Mouse (Mus musculus): ENCODE results near the gene Dcakd. TPM values are rescaled to one million over a fixed set of nuclear protein-coding genes. Genes with fewer than 3 reads are reported as not detected.
A peak's percentile ranks its signal among the peaks of the same experiment; 100 is the strongest.
"Not testable (repeated sequence)": the region's sequence is repeated elsewhere in the genome, so short reads cannot be mapped to it uniquely, and the experiment has no call there.

The Dcakd gene
- total RNA-seq, 2 experiments from 2014 or later = 22.8 to 30.0 TPM

DNA sequence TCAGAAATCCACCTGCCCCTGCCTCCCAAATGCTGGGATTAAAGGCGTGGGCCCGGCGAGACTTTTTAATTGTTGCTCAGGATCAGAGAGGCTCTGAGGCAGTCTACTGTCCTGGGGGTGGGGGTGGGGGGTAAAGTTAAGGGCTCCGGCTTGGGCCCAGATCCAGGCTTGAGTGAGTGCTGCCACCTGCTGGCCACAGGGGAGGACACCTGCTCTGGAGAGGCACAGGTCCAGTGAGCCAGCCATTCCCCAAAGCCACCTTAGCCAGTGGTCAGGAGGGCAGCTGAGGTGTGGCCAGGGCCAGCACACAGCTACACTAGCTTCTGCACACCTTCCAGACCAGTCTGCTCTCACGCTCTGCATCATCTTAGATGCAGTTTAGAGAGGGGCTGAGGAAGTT is 35.2 kb downstream of the Dcakd start:
- DNase-seq = peak; percentile 75
- intact Hi-C loops (cut with DNase I; ENCODE audit: low total_unique reads) = loop anchor here (5.0 to 10.0 kb wide), 2 partner anchors 91 to 1538 kb away; partner anchors contain the start of gene Gfap

DNA sequence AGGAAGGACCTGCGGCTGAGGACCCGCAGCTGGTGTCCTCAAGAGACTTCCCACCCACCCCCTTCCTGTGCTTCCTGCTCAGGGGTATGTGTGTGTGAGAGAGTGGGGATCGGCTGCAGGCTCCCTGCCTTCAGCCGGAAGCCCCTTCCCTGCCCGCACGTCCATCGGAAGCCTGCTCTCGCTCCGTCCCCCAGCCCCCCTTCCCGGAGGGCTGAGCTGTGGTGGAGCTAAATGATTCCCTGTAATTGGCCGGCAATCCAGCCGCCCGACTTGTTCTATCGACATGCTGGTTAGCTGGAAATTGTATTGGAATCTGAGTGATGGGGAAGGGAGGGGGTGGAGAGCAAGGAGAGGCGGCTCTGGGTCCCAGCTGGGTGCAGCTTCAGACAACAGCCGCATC is 36.5 kb downstream of the Dcakd start:
- no peak for DNase-seq
- intact Hi-C loops (cut with DNase I; ENCODE audit: low total_unique reads) = loop anchor here (5.0 to 10.0 kb wide), 2 partner anchors 89 to 1537 kb away; partner anchors contain the start of gene Gfap

DNA sequence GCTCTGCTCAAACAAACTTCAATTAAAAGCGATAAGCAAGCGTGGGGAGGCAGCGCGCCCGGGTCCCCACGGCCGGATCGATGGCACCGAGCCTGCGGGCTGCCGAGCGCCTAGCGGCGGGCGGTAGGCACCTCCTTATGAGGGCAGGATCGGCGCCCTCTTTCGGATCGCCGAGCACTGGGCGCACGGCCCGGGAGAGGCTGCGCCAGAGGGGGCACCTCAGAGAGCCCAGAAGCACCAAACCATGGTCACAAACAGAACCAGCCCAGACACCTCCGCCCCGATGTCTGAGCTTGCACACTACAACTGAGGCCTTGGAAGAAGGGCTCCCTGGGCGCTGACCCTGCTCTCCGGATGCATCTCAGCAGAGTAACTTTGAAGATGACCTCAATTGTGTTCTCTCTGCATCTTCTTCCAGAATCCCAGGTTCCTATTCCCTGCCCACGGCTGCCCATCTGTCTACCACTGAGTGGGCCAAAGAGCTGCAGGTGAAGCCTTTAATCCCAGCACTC is 37.9 kb downstream of the Dcakd start:
- intact Hi-C loops (cut with DNase I; ENCODE audit: low total_unique reads) = loop anchor here (5.0 to 10.0 kb wide), 2 partner anchors 88 to 1535 kb away; partner anchors contain the start of gene Gfap
- DNase-seq = peak; percentile 51

DNA sequence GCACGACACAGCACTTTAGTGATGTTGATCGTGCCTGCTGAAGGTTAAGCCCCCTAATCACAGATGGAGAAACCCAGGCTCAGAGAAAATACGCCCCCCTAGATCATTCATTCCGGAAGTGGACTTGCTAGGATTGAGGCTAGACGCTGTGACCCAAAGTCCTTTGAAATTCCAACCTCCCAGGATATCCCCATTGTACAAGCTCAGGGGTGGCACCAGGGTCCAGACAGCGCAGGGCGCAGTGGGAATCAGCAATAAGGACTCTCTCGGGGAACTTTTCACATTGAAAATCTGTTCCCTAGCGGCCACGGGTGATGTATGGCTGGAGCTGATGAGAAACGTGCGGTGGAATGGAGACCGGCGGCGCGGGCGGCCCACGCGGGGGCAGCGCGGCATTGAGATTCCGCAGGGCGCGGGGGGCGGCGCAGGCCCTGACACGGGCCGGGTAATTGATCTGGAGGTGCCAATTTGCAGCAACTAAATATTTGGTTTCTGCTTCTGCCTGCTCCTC is 38.4 kb downstream of the Dcakd start:
- no peak for DNase-seq
- intact Hi-C loops (cut with DNase I; ENCODE audit: low total_unique reads) = loop anchor here (5.0 to 10.0 kb wide), 2 partner anchors 87 to 1535 kb away; partner anchors contain the start of gene Gfap

DNA sequence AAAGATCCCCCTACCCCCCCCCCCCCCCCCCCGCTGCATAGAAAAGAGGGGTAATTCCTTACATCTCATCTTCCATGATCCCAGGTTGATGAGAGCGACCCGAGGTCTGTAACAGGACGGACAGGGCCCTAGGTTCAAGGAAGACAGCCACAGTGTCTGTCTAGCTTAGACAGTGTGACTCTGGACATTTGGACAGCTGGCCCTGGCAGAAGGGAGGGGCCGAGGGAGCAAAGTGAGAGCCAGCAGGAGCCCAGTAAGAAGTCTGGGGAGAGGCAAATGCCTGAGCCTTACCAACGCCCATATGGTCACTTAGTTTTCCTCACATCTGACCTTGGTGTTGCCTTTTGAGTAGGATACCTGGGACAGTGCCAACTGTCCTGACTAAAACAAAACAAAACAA is 43.0 kb downstream of the Dcakd start:
- DNase-seq = no peak
- intact Hi-C loops (cut with DNase I; ENCODE audit: low total_unique reads) = no loop called here

DNA sequence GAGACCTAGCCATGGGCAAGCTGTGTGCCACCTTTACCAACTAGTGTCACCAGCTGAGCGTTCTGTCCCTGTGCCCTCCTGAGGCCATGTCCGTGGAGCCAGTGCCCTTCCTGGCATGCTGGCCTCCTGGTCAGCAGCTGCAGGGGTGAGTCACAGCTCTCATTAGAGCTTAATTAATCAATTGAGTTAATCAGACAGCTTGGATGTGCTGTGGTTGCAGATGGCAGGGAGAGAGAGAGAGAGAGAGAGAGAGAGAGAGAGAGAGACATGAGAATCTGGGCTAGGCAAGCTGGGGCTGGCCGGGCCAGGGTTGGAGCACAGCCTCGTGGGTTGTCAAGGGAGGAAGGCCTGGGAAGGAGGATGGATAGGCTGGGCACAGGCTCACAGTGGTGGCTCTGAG is 43.5 kb downstream of the Dcakd start:
- intact Hi-C loops (cut with DNase I; ENCODE audit: low total_unique reads) = no loop called here
- DNase-seq = no peak

DNA sequence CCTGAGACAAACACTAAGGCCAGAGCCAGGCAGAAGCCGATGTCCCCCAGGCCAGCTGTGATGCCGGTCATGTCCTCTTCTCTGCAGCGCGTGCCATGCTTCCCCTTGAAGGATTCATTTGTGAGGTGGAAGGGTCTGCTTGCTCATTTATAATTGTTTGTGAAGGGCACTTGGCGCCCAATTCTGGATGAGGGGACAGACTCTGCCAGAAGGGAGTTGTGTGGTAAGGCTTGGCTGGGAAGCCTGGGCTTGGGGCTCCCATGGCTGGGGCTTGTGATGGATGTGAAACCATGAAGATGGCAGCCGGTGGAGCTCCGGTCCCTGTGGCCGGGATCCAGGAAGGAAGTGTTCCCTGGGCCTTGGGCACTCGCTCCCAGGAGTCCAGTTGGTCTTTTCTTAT is 44.0 kb downstream of the Dcakd start:
- intact Hi-C loops (cut with DNase I; ENCODE audit: low total_unique reads) = no loop called here
- no peak for DNase-seq

DNA sequence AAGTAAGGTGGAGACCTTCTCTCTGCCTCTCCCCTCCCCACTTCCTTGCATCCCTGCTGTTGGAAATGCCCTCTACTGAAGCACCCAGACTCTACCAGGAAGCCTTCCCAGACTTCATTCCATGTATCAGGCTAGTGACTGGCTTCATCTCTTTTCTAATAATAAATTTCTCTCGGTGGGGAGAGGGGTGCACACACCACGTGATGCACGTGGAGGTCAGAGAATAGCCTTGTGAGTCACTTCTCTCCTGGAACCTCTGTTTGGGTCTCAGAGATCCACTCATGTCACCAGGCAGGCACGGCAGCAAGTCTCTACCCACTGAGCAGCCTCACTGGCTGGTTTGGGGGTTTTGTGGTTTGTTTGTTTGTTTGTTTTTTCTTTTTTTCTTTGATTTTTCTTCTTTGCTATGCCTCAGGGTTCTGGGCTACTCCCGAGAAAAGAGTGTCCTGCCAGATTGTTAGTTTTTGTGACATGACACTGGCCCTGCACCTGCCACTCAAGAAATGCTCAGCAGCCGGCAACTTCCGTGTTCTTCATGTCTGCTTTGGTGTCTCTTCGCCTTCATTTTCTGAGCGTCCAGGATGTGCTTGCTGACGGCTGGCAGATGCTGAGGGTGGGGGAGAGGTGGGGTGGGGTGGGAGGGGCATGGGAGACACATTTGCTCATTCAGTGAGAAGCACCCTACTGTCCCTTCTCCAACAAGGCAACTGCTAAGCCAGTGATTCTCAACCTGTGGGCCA is 46.8 kb downstream of the Dcakd start:
- intact Hi-C loops (cut with DNase I; ENCODE audit: low total_unique reads) = no loop called here
- no peak for DNase-seq

DNA sequence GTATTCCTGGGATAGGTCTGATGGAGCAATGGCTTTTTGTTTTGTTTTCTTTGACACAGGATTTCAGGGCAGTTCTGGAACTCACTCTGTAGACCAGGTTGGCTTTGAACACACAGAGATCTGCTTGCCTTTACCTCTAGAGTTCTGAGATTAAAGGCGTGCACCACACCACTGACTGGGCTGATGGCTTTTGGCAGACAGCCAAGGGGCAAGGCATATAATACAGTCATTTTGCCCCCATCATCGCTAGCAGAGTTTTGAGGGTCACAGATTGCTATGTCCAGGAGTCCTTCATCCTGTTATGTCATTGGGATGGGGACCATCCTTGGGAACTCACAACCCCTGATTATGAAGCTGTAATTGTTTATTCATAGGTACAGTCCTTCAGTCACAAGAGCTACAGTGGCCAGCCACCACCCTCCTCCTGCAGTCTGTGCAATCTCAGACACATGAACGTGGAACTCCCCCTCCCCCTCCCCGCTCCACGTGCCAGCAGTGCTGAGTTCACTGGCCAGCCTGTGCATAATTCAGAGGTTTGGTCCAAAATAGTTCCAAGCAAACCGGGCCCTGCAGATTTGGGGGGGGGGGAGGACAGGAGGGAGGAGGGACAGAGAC is 50.0 kb downstream of the Dcakd start:
- intact Hi-C loops (cut with DNase I; ENCODE audit: low total_unique reads) = no loop called here
- no peak for DNase-seq

DNA sequence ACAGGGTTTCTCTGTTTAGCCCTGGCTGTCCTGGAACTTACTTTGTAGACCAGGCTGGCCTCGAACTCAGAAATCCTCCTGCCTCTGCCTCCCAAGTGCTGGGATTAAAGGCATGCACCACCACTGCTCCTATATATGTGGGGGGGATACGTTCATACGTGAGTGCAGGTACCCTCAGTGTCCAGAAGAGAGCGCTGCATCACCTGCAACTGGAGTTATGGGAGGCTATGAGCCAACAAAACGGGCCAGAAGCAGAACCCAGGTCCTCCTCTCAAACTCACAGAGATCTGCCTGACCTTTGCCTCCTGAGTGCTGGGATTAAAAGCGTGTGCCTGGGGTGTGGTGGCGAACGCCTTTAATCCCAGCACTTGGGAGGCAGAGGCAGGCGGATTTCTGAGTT is 52.2 kb downstream of the Dcakd start:
- DNase-seq; intact Hi-C loops (cut with DNase I; ENCODE audit: low total_unique reads): not testable (repeated sequence)

DNA sequence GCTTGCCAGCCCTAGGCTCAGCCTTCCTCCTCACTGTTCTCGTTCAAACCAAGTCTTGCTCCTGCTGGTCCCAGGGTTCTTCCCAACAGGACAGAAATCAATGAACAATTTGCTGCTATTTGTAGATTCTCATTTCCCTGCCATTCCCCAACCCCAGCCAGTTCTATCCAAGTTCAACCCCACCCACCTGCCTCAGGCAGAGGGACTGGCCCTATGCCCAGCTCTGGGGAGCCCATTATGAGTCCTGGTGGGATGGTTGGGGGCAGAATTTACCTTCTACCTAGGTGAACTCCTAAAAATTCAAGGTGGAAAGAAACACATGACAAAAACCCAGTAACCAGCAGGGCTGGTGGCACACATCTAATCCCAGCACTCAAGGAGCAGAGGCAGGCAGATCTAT is 55.8 kb downstream of the Dcakd start:
- intact Hi-C loops (cut with DNase I; ENCODE audit: low total_unique reads) = no loop called here

DNA sequence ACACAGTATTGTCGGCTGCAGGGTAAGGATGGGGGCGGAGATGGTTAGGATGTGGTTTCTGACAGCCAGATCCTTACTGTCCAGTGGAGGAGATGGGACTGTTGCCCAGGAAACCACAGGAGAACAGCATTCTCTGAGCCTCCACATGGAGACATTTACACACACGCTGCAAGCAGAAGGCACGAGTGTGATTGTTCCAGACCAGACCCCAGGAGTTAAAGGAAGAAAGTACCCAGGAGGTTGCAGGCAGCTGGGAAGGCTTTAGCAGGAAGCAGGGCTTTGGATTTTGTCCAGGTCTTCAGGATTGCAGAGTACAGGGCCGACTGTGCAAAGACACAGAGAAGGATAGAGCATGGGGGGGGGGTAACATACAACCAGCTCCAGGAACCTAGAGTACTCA is 56.5 kb downstream of the Dcakd start:
- intact Hi-C loops (cut with DNase I; ENCODE audit: low total_unique reads) = no loop called here
- DNase-seq = no peak

More for the DNA sequence above, 55.8 kb downstream of the Dcakd start:
- no peak for DNase-seq

DNA sequence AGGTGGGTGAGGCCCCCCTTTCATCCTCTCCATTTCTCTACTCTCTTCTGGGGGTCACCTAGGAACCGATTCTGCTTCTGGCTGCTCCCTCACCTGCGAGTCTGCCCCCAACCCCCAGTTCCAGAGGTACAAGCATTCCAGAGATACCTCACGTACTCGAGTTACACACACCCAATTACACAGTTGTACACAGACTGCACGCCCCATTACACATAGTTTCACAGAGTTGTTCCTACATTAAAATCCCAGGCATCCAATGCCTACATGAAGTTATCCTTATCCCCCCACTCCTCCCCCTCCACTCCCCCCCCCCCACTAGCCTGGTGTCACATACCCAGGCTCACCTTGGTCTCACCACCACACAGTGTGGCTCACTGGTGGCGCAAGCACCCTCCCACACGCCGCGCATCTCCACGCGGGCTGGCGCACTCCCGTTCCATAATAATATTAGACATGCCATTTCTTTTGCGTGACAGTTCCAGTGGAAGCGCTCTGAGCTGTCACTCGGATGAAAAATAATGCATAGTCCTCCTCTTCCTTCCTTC is 63.5 kb downstream of the Dcakd start:
- intact Hi-C loops (cut with DNase I; ENCODE audit: low total_unique reads) = no loop called here
- no peak for DNase-seq

DNA sequence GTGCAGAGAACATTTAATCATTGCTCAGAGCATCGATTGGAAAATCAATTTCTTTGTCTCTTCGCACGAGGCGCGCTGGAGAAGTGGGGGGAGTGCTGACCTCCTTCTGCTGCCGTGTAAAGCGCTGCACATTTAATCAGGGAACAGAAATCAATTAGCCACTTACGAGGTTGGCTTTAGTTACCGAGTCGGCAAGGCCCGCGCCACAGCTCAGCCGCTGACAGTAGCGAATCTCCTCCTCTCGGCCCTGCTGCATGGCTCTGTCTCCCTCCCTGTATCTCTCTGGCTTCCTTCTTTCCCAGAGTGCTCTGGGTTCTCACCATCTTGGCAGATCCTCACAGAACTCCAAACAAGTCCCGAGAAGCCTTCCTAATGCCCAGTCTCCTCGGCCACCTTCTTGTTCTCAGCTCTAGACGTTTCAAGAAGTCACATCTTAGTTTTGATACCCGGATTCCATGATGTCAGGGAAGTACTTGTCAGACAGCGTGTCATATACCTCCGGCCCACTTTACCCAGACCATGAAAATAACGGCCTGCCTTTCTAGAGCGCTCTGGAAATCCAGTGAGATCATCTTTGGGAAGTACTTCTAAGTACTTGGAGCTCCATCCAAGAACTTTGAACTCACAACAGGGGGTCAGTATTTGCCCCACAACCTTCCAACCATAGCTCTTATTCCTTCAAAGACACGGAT is 64.1 kb downstream of the Dcakd start:
- DNase-seq = no peak
- intact Hi-C loops (cut with DNase I; ENCODE audit: low total_unique reads) = no loop called here

DNA sequence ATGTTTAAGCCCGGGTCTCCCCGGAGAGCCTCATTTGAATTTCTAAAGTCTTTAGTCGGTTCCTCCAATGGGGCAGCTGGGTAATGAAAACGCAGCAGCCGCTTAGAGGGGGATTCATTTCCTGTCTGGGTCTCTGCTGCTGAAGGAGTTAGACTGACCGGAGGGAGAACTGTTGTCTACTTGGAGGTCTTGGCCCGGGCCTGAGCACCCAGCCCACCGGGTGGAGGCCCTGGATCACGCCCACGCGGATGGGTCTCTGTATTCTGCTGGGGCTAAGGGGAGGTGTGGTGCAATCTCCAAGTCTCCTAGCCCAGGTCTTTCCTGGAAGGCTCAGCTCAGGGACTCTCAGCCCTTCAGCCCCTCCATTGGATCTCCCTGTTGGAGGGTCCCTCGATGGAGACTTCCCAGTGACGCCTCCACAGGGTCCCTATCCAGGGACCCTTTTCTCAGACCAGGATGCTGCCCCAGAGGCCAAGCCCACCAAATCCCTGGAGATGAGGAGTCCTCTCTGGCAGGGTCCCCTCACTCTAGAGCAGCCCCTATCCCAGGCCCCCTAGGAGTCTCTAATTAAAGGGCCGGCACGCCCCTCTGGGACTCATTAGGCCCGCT is 64.8 kb downstream of the Dcakd start:
- no peak for DNase-seq
- intact Hi-C loops (cut with DNase I; ENCODE audit: low total_unique reads) = no loop called here

DNA sequence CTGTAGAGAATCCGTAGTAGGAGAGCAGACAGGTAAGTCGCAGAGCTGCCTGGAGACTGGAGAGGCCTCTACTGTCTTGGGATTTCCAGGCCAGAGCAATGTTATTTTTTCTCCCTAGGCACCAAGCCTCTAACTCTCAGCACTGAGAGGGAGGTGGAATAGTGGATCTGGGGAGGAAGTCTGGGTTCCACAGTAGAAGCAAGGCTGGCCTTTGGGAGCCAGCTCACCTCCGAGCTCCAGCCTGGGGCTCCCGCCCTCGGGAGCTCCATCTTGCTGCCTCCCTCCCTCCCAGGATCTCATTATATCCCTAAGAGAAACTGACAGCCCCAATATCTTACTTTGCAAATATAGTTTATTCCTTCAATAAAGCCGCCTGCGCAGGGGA is 65.3 kb downstream of the Dcakd start:
- DNase-seq = no peak
- intact Hi-C loops (cut with DNase I; ENCODE audit: low total_unique reads) = no loop called here

DNA sequence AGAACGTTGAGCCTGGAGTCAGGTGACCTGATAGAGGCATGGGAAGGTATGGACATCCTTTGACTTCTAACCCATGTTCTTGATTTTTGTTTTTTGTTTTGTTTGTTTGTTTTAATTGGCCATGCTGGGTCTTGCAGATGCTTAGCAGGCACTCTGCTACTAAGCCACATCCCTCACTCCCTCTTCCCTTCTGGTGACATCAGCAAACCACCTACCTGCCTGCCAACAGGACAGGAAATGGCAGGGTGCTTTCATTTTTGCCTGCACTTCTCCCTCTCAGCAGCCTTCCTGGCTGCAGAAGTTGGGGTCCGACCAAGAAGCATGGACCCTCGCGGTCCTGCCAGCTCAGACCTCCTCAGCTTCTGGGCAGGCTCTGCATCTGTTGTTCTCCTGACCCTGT is 67.1 kb downstream of the Dcakd start:
- DNase-seq = no peak
- intact Hi-C loops (cut with DNase I; ENCODE audit: low total_unique reads) = no loop called here

DNA sequence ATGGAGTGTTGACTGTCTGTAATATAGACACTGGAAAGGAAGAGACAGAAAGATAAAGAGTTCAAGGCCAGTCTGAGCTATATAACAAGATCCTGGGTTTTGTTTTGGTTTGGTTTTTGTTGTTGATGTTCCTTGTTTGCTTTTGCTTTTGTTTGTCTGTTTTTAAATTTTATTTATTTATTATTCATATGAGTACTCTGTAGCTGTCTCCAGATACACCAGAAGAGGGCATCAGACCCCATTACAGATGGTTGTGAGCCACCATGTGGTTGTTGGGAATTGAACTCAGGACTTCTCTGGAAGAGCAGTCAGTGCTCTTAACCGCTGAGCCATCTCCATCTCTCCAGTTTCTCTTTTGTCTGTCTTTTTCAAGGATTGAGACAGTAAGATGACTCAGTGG is 69.3 kb downstream of the Dcakd start:
- intact Hi-C loops (cut with DNase I; ENCODE audit: low total_unique reads) = no loop called here
- no peak for DNase-seq

DNA sequence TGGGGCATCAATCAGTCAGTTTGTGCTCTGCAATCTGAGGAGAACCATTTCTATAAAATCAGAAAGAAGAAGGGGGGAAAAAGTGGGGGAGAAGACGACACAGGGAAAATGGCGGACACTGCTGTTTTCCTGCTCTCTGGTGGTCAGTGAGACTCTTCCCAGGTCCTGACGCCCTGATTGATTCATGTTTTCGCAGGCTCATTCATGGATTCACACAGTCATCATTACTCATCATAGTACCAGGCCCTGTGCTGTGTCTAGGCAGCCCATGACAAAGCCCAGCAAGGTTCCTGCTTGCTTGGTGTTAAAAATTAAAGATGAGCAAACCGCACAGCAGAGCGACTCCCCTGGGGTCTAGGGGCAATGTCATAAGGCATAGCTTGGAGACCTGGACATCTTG is 69.7 kb downstream of the Dcakd start:
- no peak for DNase-seq
- intact Hi-C loops (cut with DNase I; ENCODE audit: low total_unique reads) = no loop called here

DNA sequence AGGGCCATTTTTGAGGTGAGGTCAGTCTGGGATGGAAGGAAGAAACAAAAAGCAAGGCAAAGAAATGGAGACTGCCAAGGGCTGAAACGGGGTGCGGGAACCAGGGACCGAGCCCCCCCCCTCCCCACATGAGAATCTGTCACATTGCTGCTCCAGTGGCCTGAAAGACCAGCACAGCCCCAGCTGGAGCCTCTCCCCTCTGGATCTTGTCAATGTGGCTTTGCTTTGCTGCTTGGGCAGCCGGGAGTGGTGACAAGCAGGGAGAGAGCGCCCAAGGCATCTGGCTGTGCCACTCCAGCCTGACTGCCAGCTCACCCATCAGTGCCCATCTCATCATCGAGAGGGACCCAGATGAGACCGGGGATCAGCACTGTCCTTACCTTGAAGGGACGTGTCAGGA is 70.4 kb downstream of the Dcakd start:
- DNase-seq = no peak
- intact Hi-C loops (cut with DNase I; ENCODE audit: low total_unique reads) = no loop called here
